Mouse (Mus musculus): ENCODE data around the gene Lgals4. TPM values are rescaled to one million over a fixed set of nuclear protein-coding genes. Genes with fewer than 3 reads are reported as not detected.

Lgals4 gene
- total RNA-seq, 2 experiments from 2014 or later, result 2.6 to 7.3 TPM

GRCm38 (mm10) chr7:28827338-28827737 lies 6.3 kb upstream of the Lgals4 start:
- intact Hi-C loops (cut with DNase I), result loop anchor here (2.0 to 5.0 kb wide), 2 partner anchors 13 to 40 kb away; no protein-coding TSS in a partner anchor
- no peak for DNase-seq
- TF ChIP-seq CTCF (IDR thresholded peaks at IDR 0.05), result no peak
- Histone ChIP-seq H3K4me3 (no peak overlapping the region; the same call in 1 of the 2 replicates), H3K27ac (no peak overlapping the region)

- intact Hi-C loops (cut with DNase I), result loop anchor here (5.0 kb wide), 1 partner anchor 37 kb away; no protein-coding TSS in a partner anchor
- H3K27ac ChIP-seq, result no peak overlapping the region
- no peak for DNase-seq
- no peak for TF ChIP-seq CTCF (IDR thresholded peaks at IDR 0.05)
- H3K4me3 ChIP-seq, result no peak overlapping the region
These were observed 3.8 kb upstream of the Lgals4 start for GRCm38 (mm10) chr7:28829821-28830220.

- Histone ChIP-seq H3K27ac (no peak overlapping the region), H3K4me3 (no peak overlapping the region)
- intact Hi-C loops (cut with DNase I), result no loop called here
- no peak for TF ChIP-seq CTCF (IDR thresholded peaks at IDR 0.05)
- DNase-seq, result no peak
These were observed 2.7 kb upstream of the Lgals4 start for GRCm38 (mm10) chr7:28830981-28831380.

- no peak for TF ChIP-seq CTCF (IDR thresholded peaks at IDR 0.05)
- H3K27ac ChIP-seq, result no peak overlapping the region
- no peak overlapping the region for H3K4me3 ChIP-seq
- intact Hi-C loops (cut with DNase I), result no loop called here
- no peak for DNase-seq
These were observed 2.1 kb upstream of the Lgals4 start for GRCm38 (mm10) chr7:28831411-28832125.

- TF ChIP-seq CTCF (IDR thresholded peaks at IDR 0.05), result no peak
- Histone ChIP-seq H3K4me3 (no peak overlapping the region), H3K27ac (no peak overlapping the region)
- intact Hi-C loops (cut with DNase I), result no loop called here
- no peak for DNase-seq
These were observed 1.5 kb upstream of the Lgals4 start for GRCm38 (mm10) chr7:28832137-28832536.

- H3K27ac ChIP-seq, result no peak overlapping the region
- H3K4me3 ChIP-seq, result no peak overlapping the region
- TF ChIP-seq CTCF (IDR thresholded peaks at IDR 0.05), result no peak
- intact Hi-C loops (cut with DNase I), result no loop called here
- no peak for DNase-seq
These were observed 3.3 kb downstream of the Lgals4 start for GRCm38 (mm10) chr7:28836936-28837335.

GRCm38 (mm10) chr7:28838331-28838730 lies 4.7 kb downstream of the Lgals4 start:
- no peak for DNase-seq
- Histone ChIP-seq H3K4me3 (no peak overlapping the region), H3K27ac (no peak overlapping the region)
- no peak for TF ChIP-seq CTCF (IDR thresholded peaks at IDR 0.05)
- intact Hi-C loops (cut with DNase I), result no loop called here

GRCm38 (mm10) chr7:28847273-28847672 lies 13.6 kb downstream of the Lgals4 start:
- H3K27ac ChIP-seq, result no peak overlapping the region
- TF ChIP-seq CTCF (IDR thresholded peaks at IDR 0.05), result no peak
- no peak for DNase-seq
- H3K4me3 ChIP-seq, result no peak overlapping the region
- intact Hi-C loops (cut with DNase I), result no loop called here

GRCm38 (mm10) chr7:28849700-28850236 lies 16.1 kb downstream of the Lgals4 start:
- no peak overlapping the region for H3K4me3 ChIP-seq
- no peak for DNase-seq
- intact Hi-C loops (cut with DNase I), result no loop called here
- no peak for TF ChIP-seq CTCF (IDR thresholded peaks at IDR 0.05)
- H3K27ac ChIP-seq, result 0 out of 2 replicates have a peak overlapping the region, but pooled peaks have one; percentile 8

GRCm38 (mm10) chr7:28850642-28851041 lies 17.0 kb downstream of the Lgals4 start:
- DNase-seq, result no peak
- intact Hi-C loops (cut with DNase I), result no loop called here
- no peak overlapping the region for H3K27ac ChIP-seq
- no peak overlapping the region for H3K4me3 ChIP-seq
- TF ChIP-seq CTCF (IDR thresholded peaks at IDR 0.05), result no peak

GRCm38 (mm10) chr7:28859953-28860352 lies 26.3 kb downstream of the Lgals4 start:
- no peak overlapping the region for H3K27ac ChIP-seq
- no peak for DNase-seq
- intact Hi-C loops (cut with DNase I), result no loop called here
- TF ChIP-seq CTCF (IDR thresholded peaks at IDR 0.05), result no peak
- no peak overlapping the region for H3K4me3 ChIP-seq

- H3K4me3 ChIP-seq, result no peak overlapping the region
- H3K27ac ChIP-seq, result no peak overlapping the region
- peak; percentile 31 for TF ChIP-seq CTCF (IDR thresholded peaks at IDR 0.05)
- DNase-seq, result no peak
- intact Hi-C loops (cut with DNase I), result no loop called here
These were observed 27.2 kb downstream of the Lgals4 start for GRCm38 (mm10) chr7:28860898-28861297.

GRCm38 (mm10) chr7:28862817-28863499 lies 29.3 kb downstream of the Lgals4 start:
- H3K4me3 ChIP-seq, result no peak overlapping the region
- TF ChIP-seq CTCF (IDR thresholded peaks at IDR 0.05), result no peak
- intact Hi-C loops (cut with DNase I), result no loop called here
- no peak for DNase-seq
- no peak overlapping the region for H3K27ac ChIP-seq
